Mouse (Mus musculus): ENCODE measurements at regions not wholly inside any gene's neighbourhood (a gene's known extent, or its start where the extent isn't known, plus 50 kb on each side); places are given as distances from the start of the nearest gene placed in this dataset.
A peak's percentile ranks its signal among the peaks of the same experiment; 100 is the strongest.

DNA sequence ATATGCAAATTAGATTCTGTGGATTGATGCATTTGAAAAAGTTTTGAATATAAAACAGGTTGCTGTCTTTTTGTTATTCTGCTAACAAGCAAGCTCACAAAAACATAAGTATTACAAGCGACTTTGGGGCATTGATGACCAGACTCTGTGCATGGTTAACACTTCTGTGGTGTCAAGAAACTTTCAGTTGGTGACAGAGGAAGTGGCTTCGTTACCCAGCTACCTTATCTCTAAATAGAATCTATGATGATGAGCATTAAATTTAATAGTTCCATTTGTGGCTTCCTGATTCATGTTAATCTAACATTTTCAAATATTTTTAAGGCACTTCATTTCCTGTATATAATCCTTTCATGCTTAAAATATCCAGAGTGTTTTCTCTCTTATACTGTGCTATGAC, 100.8 kb downstream of the Tm2d1 start:
- no peak for DNase-seq

GRCm38 (mm10) chr4:98258336-98258735, 124.8 kb downstream of the Tm2d1 start:
- DNase-seq, result no peak

- peak; percentile 42 for DNase-seq
Measured at GRCm38 (mm10) chr4:98257711-98258110, 125.4 kb downstream of the Tm2d1 start.

DNA sequence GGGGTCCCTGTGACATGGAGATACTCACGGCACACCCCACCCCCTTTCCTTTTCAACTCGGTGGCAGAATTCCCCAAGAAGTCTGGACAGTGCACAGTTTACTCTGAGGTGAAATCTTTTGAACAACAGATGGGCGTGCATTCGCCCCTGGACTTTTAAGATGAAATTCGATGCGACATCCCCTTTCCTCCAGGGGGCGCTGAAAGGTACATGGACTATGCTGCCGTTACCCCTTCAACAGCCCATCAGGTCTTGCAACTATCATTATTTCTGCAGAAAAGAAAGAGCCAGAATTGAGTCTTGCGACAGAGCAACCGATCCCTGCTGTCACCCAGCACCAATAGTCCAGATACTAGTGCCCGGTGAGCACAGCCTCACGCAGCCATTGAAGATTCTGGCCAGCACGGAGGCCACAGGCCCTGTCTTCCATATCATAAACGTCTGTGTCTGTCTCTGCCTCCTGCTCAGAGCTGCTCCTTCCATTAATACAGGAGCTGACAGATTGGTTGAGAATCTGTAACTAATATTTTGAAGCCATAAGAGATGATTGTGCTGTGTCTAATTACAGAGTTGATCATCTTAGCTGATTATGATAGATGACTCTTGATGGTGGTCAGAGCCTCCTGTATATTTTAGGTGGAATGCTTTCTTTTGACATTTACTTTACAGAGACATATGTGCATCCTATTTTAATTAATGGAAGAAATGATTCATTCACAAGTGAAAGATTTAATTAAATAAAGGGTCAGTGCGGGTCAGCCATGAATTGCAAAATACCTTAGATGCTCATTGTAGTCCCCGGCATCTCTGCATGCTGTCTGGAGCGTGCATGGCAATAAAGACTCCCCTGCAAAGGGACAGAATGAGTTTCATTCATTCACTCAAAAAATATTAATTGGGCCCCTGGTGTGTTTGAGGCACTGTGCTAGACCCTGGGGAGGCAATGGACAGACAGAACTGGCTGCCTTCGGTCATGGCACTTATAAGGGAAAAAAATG, 128.0 kb downstream of the Tm2d1 start:
- peak; percentile 54 for DNase-seq

- DNase-seq, result peak; percentile 50
Measured at GRCm38 (mm10) chr4:98243941-98244929, 138.9 kb downstream of the Tm2d1 start.

DNA sequence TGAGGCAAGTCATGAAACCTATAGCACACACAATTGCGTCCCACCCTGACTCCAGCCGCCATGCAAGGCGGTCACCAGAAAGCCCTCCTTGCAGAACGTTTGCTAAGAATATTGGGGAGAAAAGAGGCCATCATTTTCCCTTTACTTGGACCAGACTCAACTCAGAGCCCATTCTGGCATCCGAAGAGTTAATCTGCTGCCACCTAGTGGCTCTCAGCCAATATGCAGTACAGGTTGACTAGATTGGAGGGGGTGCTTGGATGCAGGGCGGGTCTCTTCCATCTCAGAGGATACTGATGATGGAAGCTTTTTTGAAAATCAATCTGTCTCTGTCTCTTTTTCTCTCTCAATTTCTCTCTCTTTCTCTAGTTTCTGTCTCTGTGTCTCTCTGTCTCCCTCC, 139.6 kb downstream of the Tm2d1 start:
- DNase-seq, result peak; percentile 45

DNA sequence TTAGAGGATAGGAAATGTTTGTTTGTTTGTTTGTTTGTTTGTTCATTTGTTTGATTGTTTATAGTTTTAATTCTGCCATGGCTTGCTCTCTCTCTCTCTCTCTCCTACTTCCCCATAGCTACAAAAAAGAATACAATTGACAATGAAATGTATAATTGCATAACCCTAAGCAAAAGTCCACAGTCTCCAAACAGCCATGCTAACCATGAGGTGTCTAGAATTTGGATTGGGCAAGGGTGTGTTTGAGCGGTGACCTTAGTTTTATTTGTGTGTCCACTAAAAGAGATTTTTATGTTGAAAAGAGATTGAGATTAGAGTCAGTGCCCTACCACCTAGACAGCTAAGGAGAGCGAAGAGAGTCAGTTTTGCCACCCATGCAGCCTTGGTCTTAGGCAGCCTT, 141.2 kb downstream of the Tm2d1 start:
- DNase-seq, result no peak

GRCm38 (mm10) chr4:98240289-98240688, 142.8 kb downstream of the Tm2d1 start:
- no peak for DNase-seq

- no peak for DNase-seq
Measured at GRCm38 (mm10) chr4:98238075-98238474, 145.0 kb downstream of the Tm2d1 start.

GRCm38 (mm10) chr4:98237475-98237874, 145.6 kb downstream of the Tm2d1 start:
- DNase-seq, result no peak

DNA sequence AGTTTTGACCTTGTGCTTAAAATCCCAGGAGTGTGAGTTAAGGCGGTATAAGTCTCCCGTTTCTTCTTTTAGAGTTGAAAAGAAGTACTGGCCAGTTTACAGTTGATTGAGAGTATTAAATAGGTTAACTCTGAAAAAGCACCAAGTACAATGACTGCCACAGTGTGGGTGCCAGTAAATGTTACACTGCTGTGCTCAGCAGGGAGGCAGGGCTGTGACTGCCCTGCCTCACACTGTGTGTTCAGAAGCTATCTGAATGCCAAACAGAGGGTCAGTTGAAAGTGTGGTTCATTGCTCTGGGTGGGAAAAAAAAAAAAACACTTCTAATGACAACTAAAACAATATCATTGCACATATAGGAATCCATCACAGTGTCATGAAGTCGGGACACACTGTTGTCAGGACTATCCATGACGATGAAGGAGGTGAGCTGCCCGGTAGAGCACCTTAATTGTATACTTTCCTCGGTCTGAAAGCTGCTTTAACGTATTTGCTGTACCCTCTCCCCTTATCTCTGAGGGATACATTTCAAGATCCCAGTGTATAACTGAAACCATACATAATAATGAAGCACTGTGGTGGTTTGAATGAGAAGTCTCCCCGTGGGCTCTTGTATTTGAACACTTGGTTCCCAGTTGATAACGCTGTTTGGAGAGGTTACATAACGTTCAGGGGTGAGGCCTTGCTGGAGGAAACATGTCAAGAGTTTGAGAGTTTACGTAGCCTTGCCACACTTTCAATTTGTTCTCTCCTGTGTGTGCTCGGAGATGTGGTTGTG, 146.9 kb downstream of the Tm2d1 start:
- peak; percentile 53 for DNase-seq

GRCm38 (mm10) chr4:98228193-98228592, 154.9 kb downstream of the Tm2d1 start:
- no peak for DNase-seq

DNA sequence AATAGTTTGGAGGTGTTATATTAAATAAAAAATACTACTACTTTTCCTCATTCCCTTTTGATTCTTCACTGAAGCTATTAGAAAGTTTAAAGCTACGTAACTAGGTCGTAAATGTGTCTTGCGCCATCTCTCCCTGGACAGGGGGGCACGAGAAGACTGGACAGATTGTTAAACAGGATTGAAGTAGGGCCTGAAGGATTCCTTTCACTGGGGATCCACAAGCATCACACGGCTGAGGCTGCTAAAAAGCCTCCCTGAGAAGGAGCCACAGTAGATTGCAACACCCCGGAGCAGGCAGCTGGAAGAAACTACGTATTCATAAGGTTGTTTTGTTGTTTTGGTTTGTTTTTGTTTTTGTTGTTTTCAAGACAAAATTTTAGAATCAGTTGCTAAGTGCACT, 158.7 kb downstream of the Tm2d1 start:
- no peak for DNase-seq

- DNase-seq, result no peak
Measured at GRCm38 (mm10) chr4:98223429-98223828, 159.7 kb downstream of the Tm2d1 start.

GRCm38 (mm10) chr4:98221566-98221965, 161.5 kb downstream of the Tm2d1 start:
- peak; percentile 51 for DNase-seq

DNA sequence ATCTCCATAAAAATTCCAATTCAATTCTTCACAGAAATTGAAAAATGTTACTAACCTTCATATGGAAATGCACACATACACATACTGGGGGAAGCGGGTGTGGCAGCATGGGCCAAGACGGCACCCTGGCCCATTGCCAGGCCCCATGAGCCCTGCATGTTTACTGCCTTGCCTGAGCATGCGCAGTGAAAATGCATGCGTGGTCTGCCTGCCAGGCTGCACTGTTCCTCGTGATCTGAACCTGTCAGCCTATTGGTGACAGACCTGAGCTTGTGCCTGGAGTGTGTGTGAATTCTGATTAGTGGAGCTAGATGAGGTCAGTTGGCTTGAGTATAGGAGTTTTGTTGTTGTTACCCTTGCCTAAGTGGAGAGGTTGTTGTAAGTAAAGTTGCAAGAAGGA, 167.9 kb downstream of the Tm2d1 start:
- no peak for DNase-seq

DNA sequence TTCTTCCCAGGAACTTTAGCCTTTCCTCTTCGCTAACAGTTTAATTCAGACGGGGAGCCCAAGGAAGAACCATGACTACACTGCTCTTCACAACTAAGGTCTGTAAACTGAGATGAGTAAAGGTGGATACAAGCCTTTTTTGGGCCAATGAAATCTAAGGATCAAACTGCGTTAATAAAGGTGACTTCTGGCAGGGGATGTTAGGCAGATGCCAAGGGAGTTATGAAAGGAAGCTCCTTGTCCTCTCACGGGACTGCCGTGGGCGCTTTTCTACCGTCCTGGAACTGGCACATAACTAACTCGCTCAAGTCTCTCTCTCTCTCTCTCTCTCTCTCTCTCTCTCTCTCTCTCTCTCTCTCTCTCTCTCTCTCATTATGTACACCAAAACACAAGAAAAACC, 175.7 kb downstream of the Tm2d1 start:
- DNase-seq, result no peak

DNA sequence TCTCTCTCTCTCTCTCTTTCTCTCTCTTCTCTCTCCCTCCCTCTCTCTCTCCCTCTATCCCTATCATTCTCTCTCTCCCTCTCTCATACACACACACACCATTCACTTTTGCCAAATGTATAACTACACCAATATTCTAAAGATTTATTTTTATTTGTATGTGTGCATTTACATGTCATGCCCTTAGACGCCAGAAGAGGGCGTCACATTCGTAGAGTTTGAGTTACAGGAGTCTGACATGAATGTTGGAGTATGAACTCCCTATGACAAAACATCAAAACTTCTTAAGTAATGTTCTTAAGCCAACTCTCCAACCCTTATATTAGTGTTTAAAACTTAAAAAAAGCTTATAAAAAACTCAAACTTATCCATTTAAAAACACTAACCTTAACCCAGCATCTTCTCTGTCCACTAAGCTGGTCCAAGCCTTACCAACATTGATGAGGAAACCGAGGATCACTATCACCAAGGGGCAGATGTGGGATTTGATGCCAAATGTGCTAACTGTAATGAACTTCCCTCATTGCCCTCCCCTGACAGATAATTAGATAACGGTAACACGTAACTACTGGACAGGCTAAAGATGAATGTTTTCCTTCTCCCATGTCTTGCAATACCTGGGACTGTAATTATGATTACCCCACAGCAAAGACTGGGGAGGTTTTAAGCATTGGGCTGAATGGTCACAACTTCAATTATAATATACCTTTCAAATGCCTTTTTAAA, 176.7 kb downstream of the Tm2d1 start:
- no peak for DNase-seq

GRCm38 (mm10) chr4:98203129-98203528, 180.0 kb downstream of the Tm2d1 start:
- DNase-seq, result peak; percentile 18

- DNase-seq, result no peak
Measured at GRCm38 (mm10) chr4:98202232-98202631, 180.9 kb downstream of the Tm2d1 start.

DNA sequence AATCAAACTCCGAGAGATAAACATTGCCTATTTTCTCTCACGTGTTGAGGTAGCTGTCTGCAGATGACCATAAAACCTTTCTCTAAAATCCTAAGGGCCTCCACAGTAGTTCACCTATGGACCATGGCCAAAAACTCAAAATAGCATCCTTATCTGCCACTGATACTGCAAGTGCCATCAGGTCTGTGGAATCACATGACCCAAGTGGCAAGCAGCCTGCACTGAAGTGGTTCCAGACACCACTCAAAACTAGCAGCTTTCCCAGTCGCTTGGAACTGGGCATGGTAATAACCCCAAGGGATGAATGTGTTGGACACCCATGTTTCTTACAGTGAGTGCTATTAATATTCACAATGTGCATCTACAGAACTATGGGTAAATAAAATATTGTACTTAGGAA, 182.0 kb downstream of the Tm2d1 start:
- DNase-seq, result peak; percentile 30

GRCm38 (mm10) chr4:98200701-98201100, 182.4 kb downstream of the Tm2d1 start:
- no peak for DNase-seq
